Mouse (Mus musculus) induced T-regulatory cell, adult 2 months (primary cell): Measurements from ENCODE around the gene Prrc2b.

ENCODE experiments used
- DNase-seq: peaks from one replicate; pipeline ENCODE4 v3.0.0-alpha.2; 2012; ENCODE audit warnings: low read depth

The Prrc2b gene

DNA sequence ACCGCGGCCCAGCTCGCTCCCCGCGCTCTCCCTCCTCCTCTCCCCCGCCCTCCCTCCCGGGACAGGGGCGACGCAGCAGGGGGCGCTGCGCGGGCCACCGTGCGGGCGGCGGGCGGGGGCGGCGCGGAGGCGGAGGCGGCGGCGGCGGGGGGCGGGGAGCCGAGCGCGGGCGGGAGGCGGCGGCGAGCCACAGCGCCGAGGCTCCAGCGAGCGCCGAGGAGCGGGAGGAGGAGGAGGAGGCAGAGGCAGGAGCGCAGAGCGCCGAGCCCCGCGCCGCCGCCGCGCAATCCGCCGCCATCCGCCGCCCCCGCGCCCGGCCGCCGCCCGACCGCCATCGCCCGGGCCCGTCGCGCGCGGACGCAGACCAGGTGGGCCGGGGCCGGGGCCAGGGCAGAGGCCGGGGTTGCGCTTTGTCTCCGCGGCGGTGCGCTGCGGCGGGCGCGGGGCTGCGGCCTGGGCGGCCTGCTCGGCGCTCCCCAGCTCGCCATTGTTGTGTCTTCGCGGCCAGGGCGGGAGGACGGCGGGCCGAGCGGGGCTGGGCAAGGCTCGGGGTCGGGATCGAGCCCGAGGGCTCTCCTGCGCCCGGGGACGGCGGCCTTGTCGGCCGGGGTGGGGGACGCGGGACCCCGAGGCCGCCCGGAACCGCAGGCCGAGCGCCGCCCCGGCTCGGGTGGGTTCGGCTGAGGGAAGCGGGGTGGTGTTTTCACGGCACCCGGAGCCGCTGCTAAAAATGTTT, at the start of gene Prrc2b:
Gene Prrc2b (plus strand): TSS at position 159 of the 736 bp plus-strand sequence.
- DNase-seq: peak; percentile 81

DNA sequence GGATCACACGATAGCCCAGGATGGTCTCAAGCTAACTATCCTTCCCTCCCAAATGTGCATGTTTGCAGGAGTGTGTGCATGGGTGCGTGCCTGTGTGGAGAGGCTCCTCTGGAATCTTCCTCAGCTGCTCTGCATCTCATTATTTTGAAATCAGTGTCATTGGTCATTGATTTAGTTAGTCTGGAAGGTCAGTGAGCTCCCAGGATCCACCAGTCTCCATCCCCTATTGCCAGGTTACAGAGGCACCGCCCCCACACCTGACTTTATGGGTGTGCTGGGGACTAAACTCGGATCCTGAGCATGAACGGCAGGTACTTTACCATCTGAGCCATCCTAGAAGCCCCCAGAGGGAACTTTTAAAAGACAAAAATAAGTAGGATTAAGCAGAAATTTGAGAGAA, 47.9 kb upstream of the Prrc2b start:
- no peak for DNase-seq

DNA sequence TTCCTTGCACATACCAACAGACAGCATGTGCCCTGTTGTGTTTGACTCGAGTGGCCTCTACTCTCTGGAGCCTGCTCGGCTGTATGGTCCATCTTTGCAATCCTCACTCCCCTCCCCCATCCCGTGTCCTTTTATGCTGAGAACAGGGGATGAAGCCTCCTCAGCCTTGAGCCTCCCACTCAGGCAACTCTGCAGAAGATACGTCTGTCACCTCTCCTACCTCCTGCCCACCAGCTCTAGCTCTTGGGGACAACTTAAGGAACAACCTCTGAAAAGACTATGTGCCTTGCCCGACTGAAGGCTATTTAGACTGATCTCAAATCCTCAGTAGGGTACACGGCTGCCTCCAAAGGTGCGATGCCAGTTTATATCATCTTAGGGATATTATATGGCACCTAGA, 47.3 kb upstream of the Prrc2b start:
- no peak for DNase-seq

DNA sequence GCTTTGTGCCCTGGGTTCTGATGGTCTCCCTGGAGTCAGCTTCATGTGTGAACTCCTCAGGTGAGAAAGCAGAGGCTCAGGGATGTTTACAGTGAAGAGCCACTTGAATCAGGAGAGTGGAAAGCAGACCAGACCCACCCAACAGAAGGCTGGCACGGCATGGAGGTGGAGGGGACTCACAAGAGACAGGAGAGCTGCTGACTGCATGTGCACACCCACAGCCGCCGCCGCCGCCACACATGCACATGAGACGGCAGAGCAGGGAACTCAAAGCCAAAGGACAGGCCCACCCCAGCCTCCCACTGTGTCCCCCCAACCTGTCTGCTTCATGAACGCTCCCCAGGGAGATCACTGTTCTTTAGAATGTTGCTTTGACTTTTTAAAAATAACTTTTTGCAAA, 46.8 kb upstream of the Prrc2b start:
- no peak for DNase-seq

DNA sequence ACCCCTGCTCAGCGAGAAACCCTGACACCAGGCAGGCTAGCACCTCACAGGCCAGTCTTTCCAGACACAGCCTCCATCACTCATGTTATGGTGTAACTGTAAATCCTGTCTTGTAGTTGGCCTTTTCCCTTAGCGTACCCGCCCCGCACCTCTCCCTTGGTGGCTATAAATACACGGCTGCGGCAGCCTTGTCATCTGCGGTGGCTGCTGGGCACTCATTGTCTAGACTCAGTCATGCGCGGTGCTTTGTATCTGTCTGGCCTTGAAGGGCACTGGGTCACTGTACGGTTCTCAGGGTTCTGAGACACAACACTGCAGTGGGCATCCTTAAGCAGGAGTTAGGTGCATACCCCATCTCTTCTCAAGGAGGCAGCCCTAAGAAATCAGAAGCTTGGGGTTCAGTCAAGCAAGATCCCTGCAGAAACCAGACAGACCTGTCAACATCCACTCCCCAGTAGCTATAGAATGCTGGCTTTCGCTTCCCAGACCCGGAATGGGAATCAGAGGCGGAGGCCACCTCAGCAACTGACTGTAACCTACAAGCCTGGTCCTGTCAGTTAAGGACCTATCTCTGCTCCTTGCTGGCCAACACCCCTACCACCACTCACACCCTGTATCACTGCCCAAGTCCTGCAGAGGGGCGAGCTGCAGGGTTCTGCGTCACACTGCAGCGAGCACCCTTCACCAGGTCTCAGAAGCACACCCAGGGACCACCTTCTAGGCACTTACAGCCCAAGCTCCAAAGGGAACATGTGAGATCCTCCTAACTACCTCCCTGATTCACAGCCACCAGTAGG, 45.6 kb upstream of the Prrc2b start:
- DNase-seq: no peak

DNA sequence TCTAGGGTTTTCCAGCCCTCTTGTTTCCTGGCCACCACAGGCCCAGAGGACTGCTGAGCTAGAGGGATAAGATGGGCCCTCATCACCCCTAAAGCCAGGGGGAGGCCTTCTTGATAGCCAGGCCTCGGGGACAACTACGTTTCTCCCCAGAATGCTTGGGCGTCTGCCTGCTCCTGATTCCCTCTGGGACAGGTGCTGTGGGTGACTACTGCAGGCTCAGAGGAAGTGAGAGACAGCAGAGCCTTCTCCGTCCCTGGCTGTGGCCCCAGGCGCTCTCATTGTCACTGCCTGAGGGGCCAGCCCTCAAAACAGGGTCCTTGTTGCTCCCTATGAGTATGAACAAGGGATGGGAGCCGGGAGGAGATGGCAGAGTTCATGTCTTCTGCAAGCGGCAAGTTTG, 45.0 kb upstream of the Prrc2b start:
- DNase-seq: no peak

DNA sequence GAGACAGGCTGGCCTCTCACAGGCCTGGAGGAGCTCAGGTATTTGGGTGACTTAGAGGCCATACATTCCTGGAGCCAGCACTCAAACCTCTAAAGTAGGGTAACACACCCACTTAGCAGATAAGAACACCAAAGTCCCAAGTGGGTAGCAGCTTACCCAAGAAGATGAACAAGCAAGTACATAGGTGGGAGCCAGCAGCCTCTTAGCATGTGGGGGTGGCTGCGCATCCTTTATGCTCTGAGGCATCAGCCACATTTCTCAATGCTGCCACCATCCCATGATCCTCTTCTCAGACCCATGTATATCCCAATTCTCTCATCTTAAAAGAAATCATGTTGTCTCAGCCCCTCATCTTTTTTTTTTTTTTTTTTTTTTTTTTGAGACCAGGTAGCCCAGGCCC, 39.6 kb upstream of the Prrc2b start:
- no peak for DNase-seq

DNA sequence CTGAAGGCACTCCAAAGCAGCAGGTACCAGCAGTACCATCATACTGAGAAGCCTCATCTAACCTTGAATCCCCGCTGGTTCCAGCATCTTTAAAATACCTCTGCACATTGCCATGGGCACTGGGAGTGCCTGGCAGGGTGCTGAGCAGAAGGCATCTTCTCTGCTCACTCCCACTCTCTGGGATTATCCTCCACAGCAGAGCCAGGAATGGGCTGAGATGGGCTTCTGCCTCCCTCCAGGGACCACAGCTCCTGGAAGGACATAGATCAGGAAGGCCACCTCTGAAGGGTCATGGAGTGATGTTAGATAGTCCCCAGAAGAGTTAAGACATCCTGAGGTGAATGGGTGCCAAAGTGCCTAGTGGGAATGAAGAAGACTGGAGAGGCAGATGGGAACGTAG, 38.3 kb upstream of the Prrc2b start:
- DNase-seq: no peak

DNA sequence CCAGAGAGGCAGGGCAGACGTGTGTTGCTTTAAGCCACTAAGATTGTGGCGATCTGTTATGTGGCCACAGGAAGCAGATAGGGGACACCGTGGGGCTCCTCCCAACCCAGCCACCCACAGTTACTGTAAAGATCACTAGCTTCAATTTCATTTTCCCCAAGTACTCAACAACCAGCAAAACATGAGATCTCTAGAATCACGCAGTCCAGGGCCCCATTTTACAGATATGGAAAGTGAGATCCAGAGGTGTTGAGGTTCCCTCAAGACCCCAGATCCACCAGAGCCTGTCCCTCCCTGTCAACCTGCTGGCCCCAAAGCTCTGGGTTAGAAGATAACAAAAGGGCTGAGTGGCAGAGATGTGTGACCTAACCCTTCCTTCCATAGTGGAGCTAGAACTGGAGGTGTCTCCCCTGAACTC, 35.0 kb upstream of the Prrc2b start:
- DNase-seq: no peak

DNA sequence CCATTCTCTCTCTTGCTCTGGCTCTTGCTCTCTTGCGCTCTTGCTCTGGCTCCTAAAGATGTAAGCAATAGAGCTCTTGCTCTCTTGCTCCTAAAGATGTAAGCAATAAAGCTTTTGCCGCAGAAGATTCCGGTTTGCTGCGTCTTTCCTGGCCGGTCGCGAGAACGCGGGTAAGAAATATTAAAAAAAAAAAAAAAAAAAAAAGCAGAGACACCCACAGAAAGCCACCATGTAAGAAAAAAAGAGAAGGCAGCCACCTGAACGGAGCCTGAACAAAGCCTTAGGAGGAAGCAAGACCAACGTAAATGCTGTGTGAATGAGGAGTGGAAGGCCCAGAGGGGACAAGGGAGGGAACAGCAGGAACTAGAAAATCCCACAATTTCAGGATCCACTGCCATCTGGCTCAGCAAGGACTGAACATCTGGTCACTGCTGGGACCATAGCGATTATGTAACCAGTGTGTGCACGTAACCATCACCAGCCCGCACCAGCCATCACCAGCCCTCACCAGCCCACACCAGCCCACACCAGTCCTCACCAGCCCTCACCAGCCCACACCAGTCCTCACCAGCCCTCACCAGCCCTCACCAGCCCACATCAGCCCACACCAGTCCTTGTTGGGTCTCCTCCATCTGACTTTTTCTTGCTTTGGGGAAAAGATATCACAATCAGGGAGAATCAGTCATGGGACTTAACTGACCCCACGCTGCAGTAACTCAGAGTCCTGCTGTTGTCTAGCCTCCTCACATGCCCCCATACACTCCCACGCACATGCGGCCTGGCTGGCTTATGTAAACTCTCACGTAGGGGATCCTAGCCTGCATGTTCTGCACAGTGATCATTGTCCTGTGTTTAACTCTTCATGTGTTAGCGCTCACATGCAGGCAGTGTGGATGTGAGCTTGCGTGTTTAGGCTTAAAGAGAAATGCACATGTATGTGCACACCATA, 30.8 kb upstream of the Prrc2b start:
- no peak for DNase-seq

DNA sequence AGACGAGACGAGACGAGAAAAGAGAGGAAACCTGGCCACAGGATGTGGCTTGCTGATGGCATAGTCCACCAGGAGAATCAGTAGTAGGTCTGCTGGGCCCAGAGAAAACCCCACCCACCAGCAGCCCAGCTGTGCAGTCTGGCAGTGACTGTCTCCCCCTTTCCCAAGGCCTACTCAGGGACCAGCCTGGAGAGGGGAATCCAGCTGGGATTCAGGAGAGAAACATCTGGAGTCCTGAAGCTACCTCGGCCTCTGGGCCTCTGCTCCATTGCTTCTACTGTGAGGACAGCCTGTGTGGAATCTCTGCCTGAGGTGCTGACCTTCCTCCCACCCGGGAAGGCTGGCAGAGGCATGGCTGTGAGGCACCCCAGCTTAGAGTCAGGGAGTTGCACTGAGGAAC, 29.7 kb upstream of the Prrc2b start:
- peak; percentile 67 for DNase-seq

DNA sequence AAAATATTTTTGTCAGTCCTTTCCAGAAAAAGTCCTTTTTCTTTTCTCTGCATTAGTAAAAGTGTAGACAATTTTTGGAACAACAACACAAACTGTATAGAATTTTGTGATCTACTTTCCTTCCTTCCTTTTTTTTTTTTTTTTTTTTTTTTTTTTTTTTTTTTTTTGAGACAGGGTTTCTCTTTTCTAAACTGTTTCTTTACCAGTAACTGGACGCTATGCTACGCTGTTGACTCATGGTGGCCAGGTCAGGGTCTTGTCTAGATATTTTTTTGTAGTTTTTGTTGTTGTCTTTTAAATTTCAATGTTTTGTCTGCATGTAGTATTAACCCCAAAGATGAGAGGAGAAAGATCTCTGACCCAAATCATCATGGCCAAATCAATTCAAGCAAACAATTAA, 29.1 kb upstream of the Prrc2b start:
- DNase-seq: no peak

DNA sequence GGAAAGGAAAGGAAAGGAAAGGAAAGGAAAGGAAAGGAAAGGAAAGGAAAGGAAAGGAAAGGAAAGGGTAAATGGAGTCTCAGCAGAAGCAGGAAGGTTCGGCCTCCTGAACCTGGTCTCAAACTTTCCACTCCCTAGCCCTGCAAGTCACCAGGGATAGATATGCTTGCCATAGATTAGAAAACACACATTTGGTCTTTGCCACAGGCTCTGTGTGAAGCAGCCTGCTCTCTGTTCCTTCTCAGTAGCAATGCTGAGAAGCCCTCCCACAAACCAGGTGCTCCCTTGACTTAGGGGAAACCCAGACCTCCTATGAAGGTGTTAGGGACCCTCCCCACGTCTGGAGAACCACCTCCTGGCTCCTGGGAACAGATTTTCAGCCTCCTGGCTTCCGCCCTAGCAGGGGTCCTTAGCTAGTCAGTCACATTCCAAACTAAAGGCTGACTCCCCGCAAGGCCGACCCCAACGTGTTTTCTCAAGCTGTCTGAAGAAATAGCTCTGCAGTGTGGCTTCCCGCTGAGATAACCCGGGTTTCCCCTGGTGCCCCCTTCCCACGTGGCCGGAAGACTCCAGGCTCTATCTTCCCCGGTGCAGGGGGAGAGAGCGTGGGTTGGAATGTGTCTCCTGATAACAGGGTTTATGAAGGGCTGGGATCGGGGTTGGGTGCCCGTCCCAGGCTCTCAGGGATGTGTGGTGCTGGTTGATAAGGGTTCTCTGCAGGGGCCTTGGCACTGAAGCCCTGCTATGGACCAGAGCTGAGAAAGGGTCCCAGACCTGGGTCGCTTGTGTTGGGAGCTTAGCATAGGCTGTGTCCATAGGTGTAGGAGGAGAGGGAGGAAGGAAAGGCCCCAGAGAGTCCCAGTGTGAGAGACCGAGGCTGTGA, 23.0 kb upstream of the Prrc2b start:
- DNase-seq: no peak

DNA sequence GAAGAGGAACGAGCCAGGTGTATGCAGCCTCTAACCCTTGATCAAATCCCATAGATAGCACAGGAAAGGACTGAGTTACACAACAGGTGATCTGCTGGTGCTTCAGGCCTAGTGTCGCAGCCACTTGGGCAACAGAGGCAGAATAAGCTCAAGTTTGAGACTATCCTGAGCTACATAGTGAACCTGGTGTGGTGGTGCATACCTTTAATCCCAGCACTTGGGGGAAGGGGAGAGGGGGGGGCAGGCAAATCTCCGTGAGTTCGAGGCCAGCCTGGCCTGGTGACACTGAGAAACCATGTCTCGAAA, 22.4 kb upstream of the Prrc2b start:
- no peak for DNase-seq

DNA sequence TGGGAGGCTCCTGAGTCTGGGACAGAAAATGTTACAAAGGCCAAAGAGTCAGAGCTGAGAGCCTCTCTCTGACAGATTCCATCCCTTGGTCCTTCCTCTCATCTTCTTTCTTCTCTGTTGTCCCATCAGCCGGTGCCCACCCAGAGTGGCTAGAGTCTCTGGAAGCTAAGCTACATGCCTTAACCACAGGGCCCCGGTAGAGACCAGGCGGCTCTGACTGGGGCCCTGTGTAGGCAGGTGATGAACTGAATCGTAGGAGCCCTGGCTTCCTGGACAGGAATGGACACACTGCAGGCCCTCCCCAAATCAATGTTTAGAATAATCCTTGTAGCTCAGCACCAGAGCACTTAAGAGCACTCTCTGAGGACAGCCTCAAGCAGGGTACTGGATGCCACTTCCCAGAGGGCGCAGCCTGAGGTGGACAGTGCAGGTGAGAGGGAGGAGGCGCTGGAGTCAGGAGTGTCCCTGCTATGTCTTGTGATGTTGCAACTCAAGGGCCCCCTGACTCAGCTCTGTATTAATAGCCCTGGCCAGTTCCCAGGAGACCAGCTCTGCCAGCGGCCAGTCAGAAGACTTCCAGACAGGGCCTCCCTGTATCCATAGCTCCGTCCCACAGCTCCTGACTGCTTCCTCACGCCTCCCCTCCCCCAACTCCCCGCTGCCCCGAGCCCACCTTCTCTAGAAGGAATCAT, 21.4 kb upstream of the Prrc2b start:
- no peak for DNase-seq

DNA sequence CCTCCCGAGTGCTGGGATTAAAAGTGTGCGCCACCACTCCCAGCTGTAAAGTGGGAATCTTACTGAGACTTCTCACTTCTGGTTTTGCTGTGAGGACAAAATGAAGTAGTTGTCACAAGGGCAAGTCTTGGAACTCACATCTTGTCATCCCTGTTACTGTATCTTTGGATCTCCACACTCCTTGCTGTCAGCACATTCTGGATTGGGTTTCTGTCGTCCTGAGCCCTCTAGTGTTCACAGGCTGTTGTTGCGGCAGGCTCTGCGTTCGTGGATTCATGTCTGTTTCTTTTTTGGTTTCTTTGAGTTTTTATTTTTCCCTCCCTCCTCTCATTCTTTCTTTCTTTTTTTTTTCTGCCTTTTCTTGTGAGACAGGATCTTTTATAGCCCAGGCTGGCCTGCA, 20.4 kb upstream of the Prrc2b start:
- peak; percentile 78 for DNase-seq

DNA sequence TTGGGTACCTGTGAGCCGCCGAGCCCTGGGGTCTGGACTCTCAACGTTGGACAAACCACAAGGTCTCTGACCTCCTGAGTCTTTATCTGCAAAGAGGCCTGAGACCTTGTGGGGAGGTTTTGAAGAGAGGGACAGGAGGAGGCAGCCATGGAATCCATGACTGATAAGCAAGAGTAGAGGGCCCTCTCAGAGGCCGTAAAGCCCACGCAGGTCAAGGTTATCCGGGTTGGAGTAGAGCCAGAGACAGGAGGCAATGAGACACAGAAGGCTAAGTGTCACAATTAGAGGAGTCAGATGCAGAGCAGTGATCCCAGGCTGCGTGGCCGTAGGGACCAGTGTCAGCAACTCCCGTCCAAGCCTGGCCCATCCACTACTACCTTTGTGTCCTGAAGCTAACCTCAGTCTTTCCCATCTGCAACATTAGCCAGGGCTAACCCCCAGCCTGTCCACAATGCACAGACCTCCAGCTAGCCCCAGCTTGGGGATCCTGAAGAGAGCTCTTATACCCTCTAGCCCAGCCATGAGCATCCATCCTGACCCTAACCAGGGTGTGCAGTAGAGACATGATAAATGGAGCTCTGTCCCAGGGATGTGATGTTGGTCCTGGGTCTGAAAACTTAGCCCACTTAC, 19.6 kb upstream of the Prrc2b start:
- no peak for DNase-seq

DNA sequence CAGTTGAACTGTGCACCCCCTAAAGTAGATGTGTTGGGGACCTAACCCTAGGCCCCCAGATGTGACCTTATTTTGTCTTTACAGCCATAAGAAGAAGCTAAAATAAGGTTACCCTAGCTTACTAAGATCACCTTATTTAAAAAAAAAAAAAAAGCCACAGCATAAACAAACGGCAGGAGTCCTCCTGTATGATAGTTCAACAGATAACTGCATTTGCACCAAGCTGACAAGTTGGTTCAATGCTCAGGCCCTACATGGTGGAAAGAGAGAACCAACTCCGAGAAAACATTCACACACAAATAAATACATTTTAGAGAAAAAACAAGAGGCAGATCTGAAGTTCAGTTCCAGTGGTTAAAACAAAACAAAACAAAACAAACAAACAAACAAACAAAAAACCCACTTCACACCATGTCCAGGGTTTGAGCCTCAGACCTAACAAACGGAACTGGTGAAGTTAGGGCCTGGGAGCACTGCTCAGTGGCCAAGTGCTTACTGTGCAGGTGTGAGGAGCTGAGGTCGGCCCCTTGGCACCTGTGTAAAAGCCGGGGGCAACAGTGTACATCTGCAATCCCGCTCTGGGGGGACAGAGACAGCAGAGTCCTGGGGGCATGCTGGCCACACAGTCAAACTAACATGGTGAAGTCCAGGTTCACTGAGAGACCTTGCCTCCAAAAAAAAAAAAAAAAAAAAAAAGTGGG, 18.9 kb upstream of the Prrc2b start:
- no peak for DNase-seq

DNA sequence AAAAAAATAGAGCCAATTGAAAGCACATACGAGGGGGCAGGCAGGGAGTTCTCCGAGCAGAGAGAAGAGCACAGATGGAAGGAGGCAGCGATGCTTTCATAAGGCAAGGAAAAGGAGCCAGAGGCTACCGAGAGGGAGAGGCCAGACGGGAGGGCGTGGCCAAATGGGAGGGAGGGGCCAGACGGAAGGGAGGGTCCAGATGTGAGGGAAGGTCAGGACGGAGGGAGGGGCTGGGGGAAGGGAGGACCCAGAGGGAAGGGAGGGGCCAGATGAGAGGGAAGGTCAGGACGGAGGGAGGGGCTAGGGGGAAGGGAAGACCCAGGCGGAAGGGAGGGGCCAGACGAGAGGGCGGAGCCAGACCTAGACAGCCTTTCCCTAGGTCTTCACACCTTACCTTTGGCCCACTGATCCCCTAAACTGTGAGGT, 18.3 kb upstream of the Prrc2b start:
- DNase-seq: peak; percentile 81

DNA sequence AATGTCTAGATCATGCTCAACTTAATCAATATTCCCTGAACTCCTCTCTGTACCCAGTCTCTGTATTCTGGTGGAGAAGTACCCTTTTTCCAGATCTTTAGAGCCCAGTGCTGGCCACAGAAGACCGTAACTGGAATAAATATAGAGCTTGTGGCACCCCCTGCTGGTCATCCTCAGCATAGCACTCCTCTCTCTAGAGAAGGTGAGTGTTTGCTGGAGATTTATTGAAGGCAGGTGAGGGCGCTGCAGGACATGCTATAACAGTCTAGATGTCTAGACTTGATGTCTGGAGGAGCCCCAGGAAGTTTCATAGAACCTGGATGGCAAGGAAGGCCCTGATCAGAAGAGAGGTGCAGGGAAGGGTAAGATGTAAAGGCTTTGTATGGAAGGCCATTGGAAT, 16.8 kb upstream of the Prrc2b start:
- DNase-seq: peak; percentile 95
